Mouse (Mus musculus) heart, adult 2 months (tissue): ENCODE data around the gene Rabif.

Experiments used
- CTCF ChIP-seq: fragments of 200-600 bp; IDR thresholded peaks from 2 replicates; pipeline ENCODE4 v1.8.1; 2022; ENCODE audit warnings: antibody characterized with exemption, mild to moderate bottlenecking, moderate library complexity
- POLR2A ChIP-seq: fragments of 200-500 bp; IDR thresholded peaks from 2 replicates; pipeline ENCODE4 v1.6.1; 2011; ENCODE audit warnings: mild to moderate bottlenecking, low read depth, low read length, control low read depth; ENCODE audit not compliant: insufficient read depth

DNA sequence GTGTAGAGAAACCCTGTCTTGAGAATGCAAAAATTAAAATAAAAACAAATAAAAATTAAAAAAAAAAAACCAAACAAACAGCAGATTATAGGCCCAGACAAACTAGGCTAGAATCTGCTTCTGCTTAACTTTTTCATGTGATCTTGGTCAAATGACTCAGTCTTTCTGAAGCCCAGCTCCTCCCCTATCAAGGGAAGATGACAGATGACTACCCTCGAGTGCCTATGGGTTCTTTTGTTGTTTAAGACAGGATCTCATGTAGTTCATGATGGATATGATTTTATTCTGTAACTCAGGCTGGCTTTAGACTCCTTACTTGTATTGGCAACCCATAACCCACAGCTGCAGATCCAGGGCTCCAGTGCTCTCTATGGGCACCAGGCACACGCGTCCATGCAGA, 57.4 kb downstream of the Rabif start:
- no peak for TF ChIP-seq POLR2A
- no peak for TF ChIP-seq CTCF
